Mouse (Mus musculus) heart, postnatal 36 days (tissue): ENCODE measurements around the gene Chordc1. TPM values are rescaled to one million over a fixed set of nuclear protein-coding genes. Genes with fewer than 3 reads are reported as not detected.
"Not testable (repeated sequence)": the region's sequence is repeated elsewhere in the genome, so short reads cannot be mapped to it uniquely, and the experiment has no call there.

ENCODE experiments used
- DNase-seq, 2 experiments: peaks; one replicate each; pipeline ENCODE4 v3.0.0; 2021 to 2022
- intact Hi-C: fragments of 180-260 bp; cut with DNase I; formaldehyde crosslinking; loops from one replicate; pipeline ENCODE4 v1.15.1; 2025
- total RNA-seq, 2 experiments: library from RNA; stranded (reverse); gene quantifications; 2 replicates each; pipeline ENCODE4 v1.2.3; 2021

The Chordc1 gene
- total RNA-seq: 10 to 100 TPM; 44.7 to 61.6 TPM

GRCm38 (mm10) chr9:18291571-18292429 lies at the start of gene Chordc1:
Chordc1 (plus strand) TSS chr9:18292125.
- peak; percentile 96 for DNase-seq
- intact Hi-C loops: loop anchor here (5.0 kb wide), 2 partner anchors 181 to 1331 kb away; partner anchors contain the start of gene Zfp317

GRCm38 (mm10) chr9:18275901-18276300 lies 16.0 kb upstream of the Chordc1 start:
- intact Hi-C loops: no loop called here
- DNase-seq: no peak

GRCm38 (mm10) chr9:18276844-18277243 lies 15.1 kb upstream of the Chordc1 start:
- no peak for DNase-seq
- intact Hi-C loops: no loop called here

- no peak for DNase-seq
- intact Hi-C loops: no loop called here
Measured at GRCm38 (mm10) chr9:18277497-18277896, 14.4 kb upstream of the Chordc1 start.

GRCm38 (mm10) chr9:18278693-18279092 lies 13.2 kb upstream of the Chordc1 start:
- intact Hi-C loops, DNase-seq: not testable (repeated sequence)

- no peak for DNase-seq
- intact Hi-C loops: loop anchor here (5.0 kb wide), 2 partner anchors 180 to 1330 kb away; partner anchors contain the start of gene Zfp317
Measured at GRCm38 (mm10) chr9:18292443-18292922, 558 bp downstream of the Chordc1 start.

GRCm38 (mm10) chr9:18293026-18293781 lies 1.3 kb downstream of the Chordc1 start:
- intact Hi-C loops: loop anchor here (5.0 kb wide), 2 partner anchors 179 to 1329 kb away; partner anchors contain the start of gene Zfp317
- no peak for DNase-seq

GRCm38 (mm10) chr9:18298301-18298700 lies 6.4 kb downstream of the Chordc1 start:
- DNase-seq: no peak
- intact Hi-C loops: no loop called here

GRCm38 (mm10) chr9:18319990-18320389 lies 28.1 kb downstream of the Chordc1 start:
- DNase-seq: no peak
- intact Hi-C loops: no loop called here

Other genes with a start within 250 kb of the Chordc1 start
- 10 to 100 TPM in 1 of 2 experiments, 1 to 10 TPM in 1; 7.4 to 10.5 TPM for gene Naalad2, start 110.9 kb downstream of the Chordc1 start, total RNA-seq
- gene Ubtfl1, start 112.3 kb downstream of the Chordc1 start, total RNA-seq: not detected
- gene Mbd3l2, start 138.5 kb downstream of the Chordc1 start, total RNA-seq: not detected
- gene Zfp558, start 186.1 kb downstream of the Chordc1 start, total RNA-seq: 1 to 10 TPM; 1.2 to 1.5 TPM
- not detected for gene Mbd3l1, start 186.2 kb downstream of the Chordc1 start, total RNA-seq